Mouse (Mus musculus) v-Abl transformed pro-B cells (cell line): ENCODE results near the gene Mnat1.
"Not testable (repeated sequence)": the region's sequence is repeated elsewhere in the genome, so short reads cannot be mapped to it uniquely, and the experiment has no call there.

ENCODE experiments used
- in situ Hi-C, 2 experiments: fragments of 400-800 bp; cut with MboI; formaldehyde crosslinking; loops; one replicate each; pipeline ENCODE4 v1.15.1; 2025; ENCODE audit not compliant: unreplicated experiment in 2 of 2

The Mnat1 gene

DNA sequence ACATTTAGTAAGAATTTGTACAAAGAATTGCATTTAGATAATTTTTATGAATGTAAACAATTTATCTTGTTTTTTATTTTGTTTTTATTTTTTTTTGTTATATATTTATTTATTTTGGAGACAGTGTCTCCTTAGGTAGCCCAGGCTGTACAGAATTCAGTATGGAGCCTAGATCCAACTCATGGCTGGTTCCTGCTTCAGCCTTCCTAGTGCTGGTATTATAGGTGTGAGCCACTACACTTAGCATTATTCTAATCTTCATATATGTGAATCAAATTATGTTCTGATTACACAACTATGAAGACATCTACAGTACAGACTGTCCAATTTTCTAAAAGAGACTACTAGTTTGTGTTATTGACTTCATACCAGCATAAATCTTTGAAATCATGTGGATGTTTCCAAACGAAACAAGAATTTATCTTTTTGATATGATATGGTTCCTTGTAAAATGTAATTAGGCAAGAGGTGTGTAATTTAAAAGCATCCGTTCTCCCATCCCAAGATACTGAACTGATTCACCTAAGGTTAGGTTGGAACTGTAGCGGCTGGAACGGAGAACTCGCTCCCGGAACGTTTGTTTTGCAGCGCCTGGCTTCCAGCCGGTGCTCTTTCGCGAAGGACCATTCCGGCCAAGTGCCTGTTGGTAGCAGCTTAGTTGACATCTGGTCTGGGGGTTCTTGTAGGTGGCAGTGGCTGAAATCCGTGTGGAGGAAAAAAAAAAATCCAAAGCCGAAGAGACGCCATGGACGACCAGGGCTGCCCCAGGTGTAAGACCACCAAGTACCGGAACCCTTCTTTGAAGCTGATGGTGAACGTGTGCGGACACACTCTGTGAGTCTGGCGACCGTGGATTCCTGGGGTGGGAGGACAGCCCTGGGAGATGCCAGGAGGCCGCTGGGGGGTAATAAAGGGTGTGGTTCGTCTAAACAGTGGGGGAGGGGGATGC lies at the start of gene Mnat1:
TSS of gene Mnat1 (plus strand) at position 625 of the 949 bp plus-strand sequence.
- in situ Hi-C loops = loop anchor here (5.0 to 10.0 kb wide), 3 partner anchors 161 to 1989 kb away; partner anchors contain the start of genes Slc38a6 (in 2 of the 2), Trmt5 (in 2 of the 2), 2700049A03Rik (in 1 of the 2) and Timm9 (in 1 of the 2)

DNA sequence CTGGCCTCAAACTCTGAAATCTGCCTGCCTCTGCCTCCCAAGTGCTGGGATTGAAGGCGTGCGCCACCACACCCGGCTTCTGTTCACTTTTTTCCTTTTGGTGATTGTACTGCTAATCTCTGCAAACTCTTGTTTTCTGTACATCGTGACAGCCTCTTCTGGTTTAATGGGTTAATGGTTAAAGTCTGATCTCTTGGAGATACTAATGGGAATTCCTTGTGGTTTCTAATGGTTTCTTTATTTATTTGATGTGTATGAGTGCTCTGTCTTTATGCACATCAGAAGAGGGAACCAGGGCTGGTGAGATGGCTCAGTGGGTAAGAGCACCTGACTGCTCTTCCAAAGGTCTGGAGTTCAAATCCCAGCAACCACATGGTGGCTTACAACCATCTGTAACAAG lies 41.7 kb upstream of the Mnat1 start:
- in situ Hi-C loops = not testable (repeated sequence)

- in situ Hi-C loops = no loop called here
Observed at GRCm38 (mm10) chr12:73083773-73084172, 39.7 kb upstream of the Mnat1 start.

DNA sequence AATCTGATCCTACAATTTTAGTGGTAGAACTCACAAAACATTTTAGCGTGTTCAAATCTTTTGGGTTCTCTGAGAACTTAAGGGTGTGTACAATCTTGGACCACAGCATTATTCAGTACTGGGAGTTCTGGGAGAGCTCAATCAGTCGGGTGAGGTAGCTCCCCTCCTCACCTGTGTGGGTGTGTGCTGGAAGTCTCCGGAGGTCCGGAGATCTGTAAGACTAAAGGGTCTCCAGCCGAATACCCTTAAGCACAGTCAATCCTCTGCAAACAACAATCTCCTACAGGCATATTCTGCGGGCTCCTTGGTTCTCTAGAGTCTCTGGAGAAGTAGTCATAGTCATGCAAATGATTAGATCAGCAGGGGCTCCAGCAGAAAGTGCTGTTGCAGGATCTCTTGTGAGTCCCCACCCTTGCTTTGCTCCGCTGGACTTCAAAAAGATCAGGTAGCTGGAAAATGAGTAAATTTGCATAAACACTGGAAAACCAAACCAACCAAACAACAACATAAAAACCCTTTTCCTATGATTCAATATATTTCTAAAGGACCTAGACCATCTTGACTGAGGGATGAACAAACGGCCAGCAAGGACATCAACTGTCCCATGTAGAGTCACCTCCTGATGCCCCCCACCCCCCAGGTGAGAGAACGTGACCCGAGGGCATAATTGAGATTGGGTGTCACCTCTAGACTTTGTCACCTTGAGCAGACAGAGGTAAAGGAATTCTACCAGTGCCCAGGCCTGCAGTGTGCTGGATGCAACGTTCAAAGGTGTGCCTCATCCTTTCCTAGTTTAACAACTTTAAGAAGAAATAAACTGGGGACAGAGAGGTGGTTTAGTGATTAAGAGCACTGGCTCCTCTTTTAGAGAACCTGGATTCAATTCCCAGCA lies 37.5 kb upstream of the Mnat1 start:
- in situ Hi-C loops = no loop called here

DNA sequence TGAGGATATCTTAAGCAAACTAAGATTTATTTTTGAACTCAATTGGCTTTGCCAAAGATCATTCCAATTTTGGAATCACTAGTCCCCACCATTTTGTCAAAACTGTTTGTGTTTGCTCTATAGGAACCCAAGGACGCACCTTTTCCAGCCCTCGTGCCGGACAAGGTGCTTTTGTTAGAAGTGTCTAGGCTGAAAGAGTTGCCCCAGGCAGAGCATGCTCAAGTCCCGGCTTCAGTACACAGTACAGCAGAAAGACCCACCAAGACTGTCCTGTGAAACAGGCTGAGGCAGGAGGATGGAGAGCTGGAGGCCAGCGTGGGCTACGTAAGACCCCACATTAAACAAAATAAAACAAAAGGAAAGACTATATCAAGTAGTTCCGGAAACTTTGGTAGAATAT lies 36.4 kb upstream of the Mnat1 start:
- in situ Hi-C loops = no loop called here

- in situ Hi-C loops = no loop called here
Observed at GRCm38 (mm10) chr12:73088500-73088899, 35.0 kb upstream of the Mnat1 start.

- in situ Hi-C loops = no loop called here
Observed at GRCm38 (mm10) chr12:73088911-73089310, 34.6 kb upstream of the Mnat1 start.

DNA sequence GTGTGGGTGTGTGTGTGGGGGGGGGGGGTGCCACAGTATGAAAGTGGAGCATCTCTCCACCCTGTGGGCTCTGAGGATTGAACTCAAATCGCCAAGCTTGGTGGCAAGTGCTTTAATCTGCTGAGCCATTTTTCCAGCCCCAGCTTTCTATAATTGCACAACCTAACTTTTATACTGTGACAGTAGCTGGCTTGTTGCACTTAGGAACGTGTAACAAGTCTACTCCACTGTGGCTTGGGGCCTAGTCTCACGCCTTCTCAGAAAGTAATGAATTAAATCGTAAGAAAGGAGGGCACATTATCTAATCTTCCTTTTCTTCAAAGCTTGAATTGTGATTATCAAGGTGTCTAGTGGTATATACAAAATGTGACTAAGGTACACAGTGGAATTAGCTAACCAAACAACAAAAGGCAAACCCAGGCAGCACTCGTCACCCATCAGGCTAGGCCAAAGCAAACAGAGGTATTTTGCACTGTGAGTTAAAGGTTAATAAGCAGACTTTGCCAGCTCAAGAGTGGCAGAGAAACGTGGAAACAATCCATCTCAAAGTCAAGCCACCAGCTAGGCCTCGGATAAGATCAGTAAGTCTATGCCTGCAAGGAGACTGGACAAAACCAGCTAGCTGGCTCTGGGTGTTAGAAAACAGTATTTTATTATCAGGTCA lies 32.7 kb upstream of the Mnat1 start:
- in situ Hi-C loops = no loop called here

GRCm38 (mm10) chr12:73094189-73094588 lies 29.3 kb upstream of the Mnat1 start:
- in situ Hi-C loops = no loop called here

- in situ Hi-C loops = no loop called here
Observed at GRCm38 (mm10) chr12:73094605-73095004, 28.9 kb upstream of the Mnat1 start.

- in situ Hi-C loops = not testable (repeated sequence)
Observed at GRCm38 (mm10) chr12:73096177-73096576, 27.3 kb upstream of the Mnat1 start.

DNA sequence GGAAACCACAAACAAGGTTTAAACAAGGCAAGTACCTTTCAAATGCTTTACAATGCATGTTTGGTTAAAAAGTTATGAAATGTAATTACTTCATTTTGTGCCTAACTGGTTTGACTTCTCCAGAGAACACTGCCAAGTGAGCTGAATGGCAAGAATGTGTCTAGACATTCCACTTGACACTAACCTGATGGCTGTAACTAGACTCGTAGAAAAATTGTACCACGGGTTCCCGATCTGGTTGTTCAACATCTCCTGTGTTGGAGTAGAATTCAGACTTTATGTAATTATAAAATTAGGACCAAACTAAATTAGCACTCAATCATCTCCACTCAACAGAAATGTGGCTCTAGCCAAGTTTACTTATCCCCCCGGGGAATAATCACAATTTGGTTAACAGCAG lies 24.9 kb upstream of the Mnat1 start:
- in situ Hi-C loops = no loop called here

DNA sequence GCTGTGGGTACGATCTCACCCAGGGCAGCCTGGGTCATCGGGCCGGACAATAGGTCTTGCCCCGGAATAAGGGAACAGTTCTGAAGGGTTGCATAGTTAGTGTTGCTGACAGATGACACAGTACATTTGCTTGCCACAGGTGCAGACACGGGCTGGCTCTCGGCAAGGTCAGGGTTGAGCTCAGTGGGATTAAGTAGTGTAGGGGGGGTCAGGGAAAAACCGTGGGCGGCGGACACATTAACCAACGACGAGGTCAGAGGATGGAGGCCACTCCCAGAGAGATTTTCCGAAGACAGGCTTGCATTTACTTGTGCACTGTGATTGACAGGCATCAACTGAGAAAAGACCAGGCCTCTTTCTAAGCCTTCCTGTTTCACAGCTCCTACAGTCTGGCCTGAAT lies 19.8 kb upstream of the Mnat1 start:
- in situ Hi-C loops = no loop called here

- in situ Hi-C loops = no loop called here
Observed at GRCm38 (mm10) chr12:73107821-73108220, 15.7 kb upstream of the Mnat1 start.

- in situ Hi-C loops = no loop called here
Observed at GRCm38 (mm10) chr12:73110431-73111111, 12.9 kb upstream of the Mnat1 start.

GRCm38 (mm10) chr12:73111561-73112325 lies 11.8 kb upstream of the Mnat1 start:
- in situ Hi-C loops = no loop called here

DNA sequence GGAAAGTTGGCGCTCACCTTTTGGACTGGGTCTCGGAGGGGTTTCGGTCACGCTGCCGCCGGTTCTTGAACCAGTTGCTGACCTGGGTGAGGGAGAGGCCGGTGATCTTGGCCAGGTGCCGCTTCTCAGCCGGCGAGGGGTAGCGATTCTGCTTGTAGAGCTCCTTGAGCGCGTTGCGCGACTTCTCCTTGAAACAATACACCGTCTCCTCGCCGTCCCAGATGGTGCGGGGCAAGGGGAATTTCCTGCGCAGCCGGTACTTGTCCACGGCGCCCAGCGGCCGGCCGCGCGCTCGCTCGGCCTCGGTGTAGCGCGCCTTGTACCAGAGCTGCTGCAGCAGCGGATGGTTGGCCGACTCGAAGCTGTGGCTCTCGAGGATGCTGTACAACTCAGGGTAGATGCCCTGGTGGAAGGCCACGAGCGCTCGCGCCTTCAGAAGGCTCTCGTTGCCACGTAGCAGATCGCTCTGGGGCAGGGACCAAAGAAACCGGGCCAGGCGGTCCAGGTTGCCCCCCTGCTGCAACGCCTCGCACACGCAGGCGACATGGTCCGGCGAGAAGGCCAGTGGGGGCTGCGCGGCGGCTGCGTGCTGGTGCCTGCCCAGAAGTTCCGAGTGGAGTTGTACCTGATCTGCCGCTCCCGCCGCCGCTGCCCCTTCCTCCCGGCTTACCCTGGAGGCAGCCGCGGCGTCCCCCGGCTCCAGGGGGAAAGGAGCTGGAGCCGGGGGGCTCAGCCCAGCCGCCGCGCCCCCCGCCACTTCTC lies 11.0 kb upstream of the Mnat1 start:
- in situ Hi-C loops = no loop called here

DNA sequence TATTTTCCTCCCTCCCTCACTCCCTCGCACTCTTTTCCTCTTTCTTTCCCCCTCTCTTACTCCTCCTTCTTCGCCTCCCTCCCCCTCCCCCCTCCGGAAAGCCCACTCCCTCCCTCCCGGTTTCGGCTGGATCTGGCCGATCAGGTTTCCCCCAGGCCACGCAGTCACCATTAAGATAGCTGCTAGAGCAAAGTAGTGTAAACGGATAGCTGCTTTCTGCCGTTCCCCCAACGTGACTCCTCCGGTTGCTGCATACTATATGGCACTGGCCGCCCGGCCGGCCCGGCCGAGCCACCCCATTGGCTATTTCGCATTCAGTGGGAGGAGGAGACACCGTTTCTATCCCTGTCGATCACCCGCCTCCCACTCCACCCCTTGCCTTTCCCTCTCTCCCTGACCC lies 10.3 kb upstream of the Mnat1 start, which contains the start of gene Six4:
TSS of gene Six4 (minus strand) at position 261 of the 400 bp plus-strand sequence.
- in situ Hi-C loops = no loop called here
